Mouse (Mus musculus) c-Kit-negative CD71-positive TER-119-positive erythroid progenitor cells, embryonic 14.5 days (primary cell): Measurements from ENCODE around the gene Atp5s.

Experiments used
- DNase-seq: peaks from one replicate; pipeline ENCODE4 v3.0.0-alpha.2; 2013; ENCODE audit warnings: low read depth, low spot score

Gene Atp5s

GRCm38 (mm10) chr12:69724711-69725460 is at the start of gene Atp5s, which contains the start of gene L2hgdh:
Gene Atp5s, plus strand, starts transcription at chr12:69724950.
Gene L2hgdh, minus strand, starts transcription at chr12:69724873.
- peak; percentile 96 for DNase-seq

GRCm38 (mm10) chr12:69676157-69676556 is 48.6 kb upstream of the Atp5s start:
- DNase-seq: no peak

- DNase-seq: peak; percentile 40
Observed at GRCm38 (mm10) chr12:69680635-69681565, 43.9 kb upstream of the Atp5s start.

GRCm38 (mm10) chr12:69681566-69682061 is 43.1 kb upstream of the Atp5s start, which contains the start of gene Sos2:
Gene Sos2, minus strand, starts transcription at chr12:69681852.
- DNase-seq: peak; percentile 55

- peak; percentile 71 for DNase-seq
Observed at GRCm38 (mm10) chr12:69682065-69682787, 42.5 kb upstream of the Atp5s start.

- DNase-seq: no peak
Observed at GRCm38 (mm10) chr12:69682788-69683419, 41.8 kb upstream of the Atp5s start.

GRCm38 (mm10) chr12:69683537-69683936 is 41.2 kb upstream of the Atp5s start:
- DNase-seq: no peak

GRCm38 (mm10) chr12:69688368-69688767 is 36.4 kb upstream of the Atp5s start:
- DNase-seq: no peak

- DNase-seq: no peak
Observed at GRCm38 (mm10) chr12:69689094-69689493, 35.7 kb upstream of the Atp5s start.

GRCm38 (mm10) chr12:69690714-69691113 is 34.0 kb upstream of the Atp5s start:
- no peak for DNase-seq

- no peak for DNase-seq
Observed at GRCm38 (mm10) chr12:69693471-69693870, 31.3 kb upstream of the Atp5s start.

GRCm38 (mm10) chr12:69696746-69697145 is 28.0 kb upstream of the Atp5s start:
- peak; percentile 43 for DNase-seq

GRCm38 (mm10) chr12:69698352-69698751 is 26.4 kb upstream of the Atp5s start:
- no peak for DNase-seq

GRCm38 (mm10) chr12:69704799-69705458 is 19.8 kb upstream of the Atp5s start:
- no peak for DNase-seq

GRCm38 (mm10) chr12:69713628-69714027 is 11.1 kb upstream of the Atp5s start:
- no peak for DNase-seq

- DNase-seq: no peak
Observed at GRCm38 (mm10) chr12:69722857-69723256, 1.9 kb upstream of the Atp5s start.

- no peak for DNase-seq
Observed at GRCm38 (mm10) chr12:69723376-69723775, 1.4 kb upstream of the Atp5s start.

- DNase-seq: no peak
Observed at GRCm38 (mm10) chr12:69724018-69724710, 586 bp upstream of the Atp5s start.

GRCm38 (mm10) chr12:69729246-69729645 is 4.5 kb downstream of the Atp5s start:
- no peak for DNase-seq

- no peak for DNase-seq
Observed at GRCm38 (mm10) chr12:69730306-69730705, 5.6 kb downstream of the Atp5s start.
